Mouse (Mus musculus) embryo, embryonic 11.5 days (tissue): ENCODE measurements at regions not wholly inside any gene's neighbourhood (a gene's known extent, or its start where the extent isn't known, plus 50 kb on each side); places are given as distances from the start of the nearest gene placed in this dataset.
"Not testable (repeated sequence)": the region's sequence is repeated elsewhere in the genome, so short reads cannot be mapped to it uniquely, and the experiment has no call there.

Experiments
- DNase-seq: peaks from one replicate; pipeline ENCODE4 v3.0.0-alpha.2; 2012; ENCODE audit warnings: low read depth, low spot score

DNA sequence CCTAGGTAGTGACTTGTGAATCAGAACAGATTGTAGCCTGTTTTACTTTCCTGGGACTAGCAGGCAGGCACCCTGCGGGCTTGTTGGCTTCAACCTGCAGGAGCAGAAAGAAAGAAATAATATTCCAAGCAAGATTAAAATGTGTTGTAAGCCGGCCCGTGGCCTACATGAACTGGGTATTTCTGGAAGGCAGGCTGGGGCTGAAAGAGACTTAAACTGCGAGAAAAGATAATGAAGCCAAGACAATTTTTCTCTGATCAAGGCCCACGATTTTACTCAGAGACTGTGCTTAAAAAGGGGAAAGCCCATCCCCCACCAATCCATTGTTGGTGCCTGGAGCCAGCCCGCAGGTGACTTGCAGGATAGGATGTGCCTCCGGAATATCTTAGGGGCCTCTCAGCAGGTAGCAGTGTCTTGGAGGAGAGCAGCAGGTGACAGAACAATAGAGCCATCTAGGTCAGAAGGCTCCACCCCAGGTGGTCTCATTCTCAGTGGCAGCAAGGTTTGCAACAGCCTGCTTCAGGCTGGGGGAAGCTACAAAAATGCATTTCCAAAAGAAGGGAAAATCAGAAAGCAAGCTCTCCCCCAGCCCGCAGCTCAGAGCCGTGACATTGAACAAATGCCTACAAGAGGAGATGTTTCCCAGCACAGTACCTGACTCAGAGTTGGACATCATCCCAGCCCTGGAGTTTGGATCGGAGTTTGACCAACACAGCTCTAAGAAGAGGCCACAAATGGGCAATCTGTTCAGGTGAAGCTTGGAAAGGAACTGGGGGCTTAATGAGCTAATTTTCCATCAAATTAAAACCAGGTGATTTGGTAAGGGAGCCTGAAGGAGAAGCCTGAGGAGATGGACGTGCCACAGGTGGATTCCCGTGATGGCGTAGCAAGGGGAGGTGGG is 121.4 kb upstream of the Slc1a3 start:
- no peak for DNase-seq

DNA sequence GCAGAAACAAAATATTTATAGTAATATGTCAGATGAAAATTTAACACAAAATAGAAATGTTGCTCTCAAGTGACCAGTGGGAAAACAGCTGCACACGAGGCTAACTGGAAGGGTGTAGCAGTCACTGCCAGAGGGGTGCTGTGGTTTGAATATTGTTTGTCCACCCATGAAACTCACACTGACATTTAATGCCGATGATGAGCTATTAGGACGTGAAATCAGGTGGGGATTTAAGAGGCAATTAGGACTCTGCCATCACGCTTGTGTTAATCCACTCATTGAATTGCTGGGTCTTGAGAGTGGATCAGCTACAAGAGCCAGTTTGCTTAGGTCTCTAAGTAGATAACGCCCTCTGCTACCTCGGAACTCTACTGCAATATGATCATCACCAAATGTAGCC is 114.3 kb upstream of the Slc1a3 start:
- DNase-seq = no peak

DNA sequence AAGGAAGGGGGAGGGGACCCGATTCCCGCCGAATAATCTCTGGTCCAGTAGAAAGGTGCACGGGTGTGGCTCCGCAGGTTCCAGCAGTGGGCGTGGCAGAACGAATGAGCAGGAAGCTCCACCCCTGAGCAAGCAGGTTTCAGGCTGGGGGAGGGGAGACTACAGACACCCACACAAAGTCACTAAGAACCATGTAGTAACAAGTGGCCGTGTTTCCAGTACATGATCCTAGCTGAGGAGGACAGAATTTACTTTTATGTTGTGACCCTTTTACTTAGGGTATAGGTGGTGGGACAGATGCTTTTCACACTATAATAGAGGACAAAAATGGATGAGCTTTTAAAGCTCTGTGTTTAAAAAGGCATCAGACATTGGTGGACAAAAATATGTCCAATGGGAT is 112.2 kb upstream of the Slc1a3 start:
- DNase-seq = not testable (repeated sequence)

DNA sequence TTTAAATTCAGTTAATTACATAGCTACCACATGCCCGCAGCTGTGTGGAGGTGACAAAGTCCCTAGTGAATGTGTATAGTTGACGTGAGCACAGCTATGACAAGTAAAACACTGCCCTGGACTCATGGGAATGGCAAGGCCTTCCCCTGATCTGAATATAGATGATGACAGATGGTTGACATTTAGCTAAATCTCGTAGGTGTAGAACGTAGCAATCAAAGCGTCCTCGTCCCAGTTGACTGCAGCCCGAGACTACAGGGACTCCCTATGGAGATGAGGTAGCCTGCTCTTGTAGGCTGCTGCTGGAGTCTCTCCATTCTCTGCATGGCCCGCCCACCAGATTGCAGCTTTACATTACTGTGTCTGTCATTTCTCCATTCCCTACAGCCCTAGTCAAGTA is 107.0 kb upstream of the Slc1a3 start:
- DNase-seq = no peak

DNA sequence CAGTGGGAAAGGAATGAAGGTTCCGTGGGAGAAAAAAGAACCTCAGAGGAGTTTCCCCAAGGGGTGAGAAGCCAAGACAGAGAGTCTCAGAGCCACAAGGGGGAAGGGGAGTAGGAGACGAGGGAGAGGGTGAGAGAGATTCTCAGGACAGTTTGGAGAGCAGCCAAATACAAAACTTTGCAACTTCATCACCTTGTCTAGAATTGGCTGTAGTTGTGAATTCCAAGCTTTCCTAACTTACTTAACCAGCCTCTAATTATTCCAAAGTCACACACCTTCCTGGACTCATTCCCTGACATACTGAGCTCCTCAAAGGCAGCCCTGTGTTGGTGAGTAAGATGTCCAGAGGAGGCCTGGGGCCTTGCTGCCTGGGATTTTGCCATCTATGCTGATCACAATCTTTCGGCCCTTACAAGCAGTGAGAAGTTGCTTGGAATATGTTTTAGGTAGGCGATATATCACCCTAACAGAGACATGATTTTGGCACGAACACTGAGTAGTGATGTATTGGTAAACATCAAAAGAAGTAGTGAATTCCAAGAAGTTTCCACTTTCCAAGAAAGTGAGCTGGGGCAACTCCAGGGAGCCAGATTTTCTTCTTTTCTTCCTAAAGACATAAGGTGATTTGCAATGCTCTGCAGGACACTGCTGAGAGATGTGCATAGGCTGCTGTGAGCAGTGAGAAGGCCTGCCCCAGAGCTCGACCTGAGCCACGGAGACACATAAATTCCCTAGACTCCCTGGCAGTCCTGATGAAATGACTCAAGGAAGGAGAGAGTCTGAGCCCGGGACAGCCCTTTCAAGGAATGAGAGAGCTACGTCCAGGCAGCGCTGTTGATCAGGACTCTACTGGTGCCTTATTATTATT is 106.2 kb upstream of the Slc1a3 start:
- no peak for DNase-seq

DNA sequence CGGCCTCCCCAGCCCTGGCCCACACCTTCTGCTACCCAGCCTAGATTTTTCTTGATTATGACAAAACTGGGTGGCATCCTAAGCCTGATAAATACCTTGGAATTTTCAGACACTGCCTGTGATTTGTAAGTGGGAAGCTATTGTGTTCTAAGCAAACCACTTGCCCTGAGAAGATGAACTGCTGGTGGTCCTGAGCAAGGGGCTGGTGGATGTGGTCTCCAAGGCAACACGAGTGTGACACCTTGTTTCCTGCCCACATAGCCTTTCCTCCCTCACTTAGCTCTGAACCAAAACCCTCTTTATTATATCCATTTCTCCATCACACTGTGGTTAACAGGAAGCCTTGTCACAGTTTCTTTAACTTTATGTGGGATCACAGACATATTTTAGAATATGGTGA is 105.4 kb upstream of the Slc1a3 start:
- DNase-seq = no peak

DNA sequence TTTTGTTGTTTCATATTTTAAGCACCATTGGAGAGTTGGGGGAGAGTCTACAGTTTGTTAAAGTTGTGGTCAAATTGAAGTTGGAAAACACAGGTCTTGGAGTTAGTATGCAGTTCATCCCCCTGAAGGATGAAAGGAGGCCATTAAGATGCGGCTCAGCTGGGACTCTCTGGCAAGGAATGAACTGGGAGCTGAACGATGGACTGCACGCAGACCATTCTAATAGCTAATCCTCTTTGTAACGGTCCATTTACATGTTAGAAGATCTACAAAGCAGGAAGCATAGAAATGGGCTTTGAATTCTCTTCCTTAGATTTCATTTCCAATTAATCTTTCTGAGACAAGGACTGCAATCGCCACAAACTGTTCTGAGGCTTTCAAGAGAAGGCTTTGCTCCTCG is 104.7 kb upstream of the Slc1a3 start:
- no peak for DNase-seq

DNA sequence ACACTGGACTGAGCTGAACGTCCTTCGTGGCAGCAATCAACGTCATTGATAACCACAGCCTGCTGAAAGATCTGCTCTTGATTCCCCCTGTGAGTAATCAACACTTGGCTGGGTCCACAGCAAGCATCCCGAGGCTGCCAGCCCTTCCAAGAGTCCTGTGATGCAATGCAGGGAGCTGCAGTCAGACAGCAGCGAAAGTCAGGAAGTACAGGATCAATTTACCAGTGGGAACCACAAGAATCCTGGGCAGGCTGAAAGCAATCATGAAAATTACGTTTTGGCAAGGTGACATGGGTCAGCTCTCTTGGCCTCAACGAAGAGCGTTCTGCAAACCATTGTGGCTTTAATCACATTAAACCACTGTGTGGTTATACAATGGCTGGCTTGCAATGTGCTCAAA is 95.8 kb upstream of the Slc1a3 start:
- DNase-seq = no peak

DNA sequence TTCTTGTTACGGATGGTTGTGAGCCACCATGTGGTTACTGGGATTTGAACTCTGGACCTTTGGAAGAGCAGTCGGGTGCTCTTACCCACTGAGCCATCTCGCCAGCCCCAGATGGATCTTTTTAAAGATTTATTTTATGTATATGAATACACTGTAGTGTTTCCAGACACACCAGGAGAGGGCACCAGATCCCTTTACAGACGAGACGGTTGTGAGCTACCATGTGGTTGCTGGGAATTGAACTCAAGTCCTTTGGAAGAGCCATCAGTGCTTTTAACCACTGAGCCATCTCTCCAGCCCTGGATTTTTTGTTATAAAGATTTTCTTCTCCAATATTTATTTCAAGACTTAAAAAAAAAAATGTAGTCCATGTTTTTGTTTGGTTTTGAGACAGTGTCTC is 95.0 kb upstream of the Slc1a3 start:
- not testable (repeated sequence) for DNase-seq

DNA sequence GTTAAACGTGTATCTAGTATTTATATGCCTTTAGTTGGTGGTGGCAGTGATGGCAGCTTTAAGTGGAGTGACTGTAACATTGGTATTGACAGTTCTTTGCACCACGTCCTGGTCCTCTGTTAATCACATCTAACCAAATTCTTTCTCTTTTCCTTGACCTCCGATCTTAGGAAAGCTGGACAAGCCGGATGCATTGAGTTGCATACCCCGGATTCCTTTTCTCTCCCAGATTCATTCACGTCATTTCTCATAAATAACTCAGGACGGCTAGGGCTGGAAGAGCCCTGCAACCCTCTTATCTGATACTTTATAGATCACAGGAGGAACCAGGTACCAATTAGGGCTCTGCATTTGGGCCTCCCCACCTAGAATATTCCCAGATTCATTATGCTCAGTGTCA is 91.5 kb upstream of the Slc1a3 start:
- no peak for DNase-seq

DNA sequence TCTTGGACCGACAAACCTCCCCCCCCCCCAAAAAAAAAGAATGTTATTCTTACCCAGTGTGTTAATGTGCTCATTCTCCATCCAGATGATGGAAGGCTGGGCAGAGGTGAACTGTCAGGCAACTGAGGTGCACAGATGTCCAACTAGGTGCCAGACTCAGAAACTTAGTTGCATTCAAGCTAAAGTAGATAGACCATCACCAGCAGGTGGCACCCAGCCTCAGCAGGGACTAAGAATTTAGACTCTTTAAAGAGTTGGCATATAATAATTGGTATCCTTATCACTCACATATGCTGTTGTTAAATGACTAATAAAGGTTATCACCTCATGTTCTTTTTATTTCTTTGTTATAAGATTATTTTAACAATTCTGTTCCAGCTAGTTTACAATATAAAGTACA is 86.5 kb upstream of the Slc1a3 start:
- no peak for DNase-seq

DNA sequence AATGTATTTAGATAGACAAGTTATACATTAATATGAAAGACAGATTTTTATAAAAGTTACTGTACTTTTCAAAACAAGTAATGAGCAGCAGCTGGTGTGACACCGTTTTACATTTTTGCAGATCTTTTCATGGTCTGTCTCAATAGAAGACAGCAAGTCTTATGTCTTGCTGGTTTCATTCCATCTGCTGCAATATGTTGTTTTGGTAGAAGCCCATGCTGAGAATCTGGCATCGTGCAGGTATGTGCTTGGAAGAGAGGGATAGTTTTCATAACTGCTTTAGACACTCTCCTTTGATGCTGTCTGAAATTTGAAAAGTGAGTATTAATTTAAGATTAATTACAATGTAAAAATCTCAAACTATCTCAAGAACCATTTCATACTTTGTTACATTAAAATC is 81.5 kb upstream of the Slc1a3 start:
- DNase-seq = no peak

DNA sequence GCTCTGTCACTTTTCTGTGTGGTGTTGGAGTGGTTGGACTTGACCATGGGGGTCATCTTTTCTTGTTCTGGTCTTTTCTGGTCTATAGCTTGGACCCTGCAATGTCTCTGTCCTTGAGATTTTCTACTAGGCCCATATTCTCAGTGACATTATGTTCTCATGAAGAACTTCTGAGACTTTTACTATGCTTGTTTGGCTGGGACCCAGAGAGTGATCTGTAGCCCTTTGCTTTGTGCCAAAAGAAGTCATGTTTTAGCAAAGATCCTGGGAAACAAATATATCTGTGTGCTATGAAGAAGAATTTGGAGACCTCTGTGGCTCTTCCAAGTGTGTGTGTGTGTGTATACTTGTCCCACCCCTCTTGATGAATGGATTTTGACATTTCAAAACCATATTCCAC is 79.4 kb upstream of the Slc1a3 start:
- no peak for DNase-seq

DNA sequence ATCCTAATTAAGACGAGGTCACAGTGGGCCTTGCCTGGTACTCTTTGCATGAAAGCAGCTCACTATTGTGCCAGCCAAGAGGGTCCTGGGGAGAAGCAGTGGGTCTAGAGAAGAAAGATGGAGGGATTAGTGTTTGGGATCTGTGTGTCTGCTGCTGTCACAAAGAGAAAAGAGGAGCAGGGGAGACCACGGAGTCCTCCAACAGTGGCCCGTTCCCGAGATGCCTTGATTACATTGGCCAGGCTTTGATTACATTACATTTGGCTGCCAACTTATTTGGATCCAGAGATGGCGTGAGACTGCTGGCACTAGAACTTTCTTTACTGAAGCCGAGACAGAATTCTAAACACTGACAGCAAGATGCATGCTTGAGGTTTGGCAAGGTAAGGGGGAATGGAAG is 78.4 kb upstream of the Slc1a3 start:
- no peak for DNase-seq

DNA sequence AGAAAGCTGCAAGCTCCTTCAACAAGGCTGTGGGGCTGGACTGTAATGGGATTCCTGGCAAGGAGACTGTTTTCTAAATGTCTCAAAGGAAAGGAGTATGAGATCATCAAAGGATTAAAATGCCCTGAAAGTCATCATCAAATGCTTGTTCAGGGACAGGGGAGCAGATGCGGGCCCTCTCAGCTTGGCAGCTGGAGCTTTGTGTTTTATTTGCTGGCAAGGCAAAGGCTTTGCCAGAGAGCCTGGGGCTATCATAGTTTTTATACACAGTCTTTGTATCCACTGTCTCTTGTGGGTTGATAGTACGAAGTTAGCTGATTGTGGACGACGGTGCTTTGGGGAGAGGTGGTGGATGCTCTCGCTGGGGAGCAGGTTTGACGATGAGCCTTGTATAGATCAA is 75.0 kb upstream of the Slc1a3 start:
- DNase-seq = no peak

DNA sequence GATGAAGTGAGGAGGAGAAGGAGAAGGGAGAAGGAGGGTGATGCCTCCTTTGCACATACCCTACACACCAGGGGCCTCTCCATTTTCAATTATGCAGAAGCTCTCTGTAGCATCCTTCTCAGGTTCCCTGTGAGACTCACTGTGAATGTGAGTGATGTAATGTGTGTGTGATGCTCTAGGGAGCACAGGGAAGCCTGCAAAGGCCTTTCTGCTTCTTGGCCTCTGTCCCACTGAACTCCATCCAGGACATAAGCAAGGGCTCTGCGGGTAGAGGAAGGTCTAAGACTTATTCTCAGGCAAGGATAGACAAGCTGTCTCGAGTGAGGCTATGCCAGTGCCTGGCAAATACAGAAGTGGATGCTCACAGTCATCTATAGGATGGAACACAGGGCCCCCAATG is 73.0 kb upstream of the Slc1a3 start:
- DNase-seq = no peak

DNA sequence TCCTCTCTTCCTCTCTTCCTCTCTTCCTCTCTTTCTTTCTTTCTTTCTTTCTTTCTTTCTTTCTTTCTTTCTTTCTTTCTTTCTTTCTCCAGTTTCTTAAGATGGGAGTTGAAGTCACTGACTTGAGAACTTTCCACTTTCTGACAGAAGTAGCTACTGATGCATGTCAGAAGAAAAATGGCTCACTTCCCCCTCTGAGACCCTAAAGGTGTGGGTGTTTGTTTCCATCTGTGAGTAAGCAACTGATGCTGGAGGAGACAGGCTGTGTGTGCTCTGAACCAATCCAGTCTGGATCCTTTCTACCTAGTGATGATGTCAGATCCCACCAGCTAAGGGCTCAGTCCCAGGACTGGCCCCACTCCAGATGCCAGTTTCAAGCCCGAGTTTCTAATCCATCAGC is 72.5 kb upstream of the Slc1a3 start:
- no peak for DNase-seq

DNA sequence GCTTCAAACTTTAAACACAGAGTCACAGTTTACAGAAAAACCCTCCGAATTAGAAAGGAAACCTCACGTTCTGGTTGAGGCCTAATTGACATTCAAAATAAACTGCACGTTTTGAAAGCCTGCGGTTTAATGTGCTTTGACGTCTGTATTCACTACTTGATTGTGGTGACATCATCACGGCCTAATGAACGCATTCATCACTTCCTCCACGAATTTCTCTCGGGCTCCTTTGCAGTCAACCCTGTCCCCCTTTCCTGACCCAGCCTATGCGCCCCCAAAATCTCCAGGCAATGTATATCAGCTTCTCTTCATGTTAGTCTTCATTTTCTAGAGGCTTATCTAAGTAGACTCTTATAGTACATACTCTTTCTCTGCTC is 71.6 kb upstream of the Slc1a3 start:
- no peak for DNase-seq

DNA sequence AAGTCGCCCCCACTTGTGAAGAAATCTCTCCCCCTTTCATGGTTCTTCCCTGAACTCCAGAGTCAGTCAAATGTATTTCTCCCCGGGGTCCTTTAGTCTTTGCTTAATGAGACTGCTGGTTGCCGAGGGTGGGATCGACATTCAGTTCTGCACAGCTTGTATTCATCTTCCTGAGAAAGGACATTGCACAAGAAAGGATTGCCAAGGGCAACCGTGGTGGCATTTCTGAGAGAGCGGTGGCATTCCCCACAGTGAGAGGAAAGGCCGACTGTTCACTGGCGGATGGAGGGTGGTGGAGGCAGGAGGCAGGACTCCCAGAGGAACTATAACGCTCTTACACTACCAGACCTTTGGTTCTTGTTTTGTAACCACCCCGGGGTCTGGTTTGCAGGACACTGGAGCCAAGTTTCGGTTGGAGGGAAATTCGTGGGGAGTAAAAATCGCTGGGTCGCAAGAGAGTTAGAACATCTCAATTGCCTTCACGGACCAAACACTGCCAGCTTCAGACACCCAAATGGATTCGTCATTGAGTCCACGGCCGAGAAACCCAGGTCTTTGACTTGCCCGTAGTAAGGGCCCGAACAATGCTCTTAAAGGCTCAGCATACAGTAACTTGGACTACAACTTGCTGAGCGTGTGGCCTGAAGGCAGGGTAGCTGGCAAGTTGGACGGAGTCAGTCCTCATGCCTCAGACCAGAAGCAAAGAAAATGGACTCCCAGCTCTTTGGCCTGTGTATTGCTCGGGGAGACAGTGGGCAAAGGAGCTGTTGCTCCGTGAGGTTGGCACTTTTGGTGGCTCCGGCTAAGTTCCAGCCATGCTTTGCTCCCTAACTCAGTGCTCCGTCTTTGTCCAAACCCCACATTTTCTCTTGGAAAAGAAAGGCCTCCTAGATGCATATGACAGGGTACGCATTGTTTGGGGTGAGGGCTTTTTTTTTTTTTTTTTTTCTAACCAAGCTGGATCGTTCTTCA is 70.9 kb upstream of the Slc1a3 start:
- no peak for DNase-seq

DNA sequence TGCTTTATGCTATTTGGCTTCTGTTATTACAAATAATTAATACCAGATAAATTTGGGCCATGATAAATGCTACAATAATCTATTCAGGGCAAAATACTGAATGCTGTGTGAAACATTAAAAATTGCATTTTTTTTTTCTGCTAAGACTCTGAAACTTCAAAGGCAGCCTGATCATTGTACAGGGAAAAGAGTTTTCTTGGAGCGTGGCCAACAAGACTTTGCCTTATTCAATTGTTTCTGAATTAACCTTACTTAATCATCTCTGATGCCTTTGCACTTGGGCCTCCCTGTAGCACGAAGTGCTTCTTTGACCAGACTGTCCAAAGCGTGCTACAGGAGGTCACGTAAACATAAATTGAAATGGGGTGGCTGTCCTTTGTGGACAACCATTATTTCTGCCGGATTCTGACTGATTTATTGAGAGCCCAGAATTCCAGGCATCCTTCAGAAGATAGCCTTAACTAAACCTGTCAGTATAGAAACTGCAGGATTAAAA is 69.9 kb upstream of the Slc1a3 start:
- DNase-seq = no peak
